In the genomic region with DNA sequence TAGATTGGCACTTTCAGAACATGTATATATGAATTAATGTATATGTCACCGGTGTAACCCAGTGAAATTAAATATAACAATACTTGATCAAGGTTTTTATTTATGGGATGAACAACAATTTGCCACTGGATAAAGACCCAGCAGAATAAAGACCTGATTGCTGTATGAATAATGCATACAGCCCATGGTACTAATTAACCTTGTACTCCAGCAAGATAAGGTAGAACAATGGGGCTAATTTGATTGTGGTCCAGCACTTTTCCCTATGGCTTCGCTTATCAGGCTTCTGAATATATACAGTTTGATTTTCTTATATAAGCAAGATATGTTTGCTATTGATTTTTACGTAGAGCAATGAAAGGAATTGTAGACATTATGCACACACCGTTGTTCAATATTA, we compare ENCODE assay signal across 17 mouse cellular contexts.
"Had no signal": no experiment of that assay in that cellular context is flagged by ENCODE, and none has a peak within 500 bp of the region (broad histone marks: within the 10 kb centered on the region; RNA-seq: fewer than 3 reads in every experiment).

No protein-coding gene starts in this region.

- H3K9ac ChIP-seq: liver, embryonic 13.5 days; liver, embryonic 15.5 days; liver, postnatal 0 days; lung, embryonic 15.5 days; neural tube, embryonic 12.5 days; stomach, embryonic 15.5 days had no signal

- H3K4me1 ChIP-seq: liver, embryonic 13.5 days; liver, embryonic 15.5 days; lung, embryonic 15.5 days; megakaryocyte, embryonic 14.5 days; neural tube, embryonic 12.5 days; stomach, embryonic 15.5 days had no signal

- H3K9me3 ChIP-seq: liver, embryonic 13.5 days; liver, embryonic 15.5 days; lung, embryonic 15.5 days; megakaryocyte, embryonic 14.5 days; neural tube, embryonic 12.5 days; stomach, embryonic 15.5 days had no signal

- H3K27ac ChIP-seq: liver, embryonic 13.5 days; liver, embryonic 15.5 days; lung, embryonic 15.5 days; macrophage; neural tube, embryonic 12.5 days; stomach, embryonic 15.5 days; stomach, postnatal 0 days had no signal

- H3K4me3 ChIP-seq: liver, embryonic 13.5 days; liver, embryonic 15.5 days; lung, embryonic 15.5 days; megakaryocyte, embryonic 14.5 days; neural tube, embryonic 12.5 days; stomach, embryonic 15.5 days had no signal

- H3K27me3 ChIP-seq: liver, embryonic 13.5 days; liver, embryonic 15.5 days; lung, embryonic 15.5 days; megakaryocyte, embryonic 14.5 days; neural tube, embryonic 12.5 days; stomach, embryonic 15.5 days had no signal

- ATAC-seq: liver, postnatal 0 days; lung, postnatal 0 days had no signal

- H3K4me2 ChIP-seq: liver, embryonic 13.5 days; liver, embryonic 15.5 days; lung, embryonic 15.5 days; neural tube, embryonic 12.5 days; stomach, embryonic 15.5 days had no signal

- H3K36me3 ChIP-seq: liver, embryonic 13.5 days; liver, embryonic 15.5 days; lung, embryonic 15.5 days; neural tube, embryonic 12.5 days; stomach, embryonic 15.5 days had no signal

- DNase-seq: liver, embryonic 13.5 days; liver, postnatal 0 days; lung, adult 2 months; lung, postnatal 14 days; lung, postnatal 36 days; right cerebral cortex, postnatal 14 days; thymus, adult 2 months; thymus, postnatal 25 days; thymus, postnatal 4 days had no signal
